Mouse (Mus musculus) spleen, postnatal 4 days (tissue): Measurements from ENCODE around the gene Dnajc25.

Experiments used
- DNase-seq, 2 experiments: peaks; one replicate each; pipeline ENCODE4 v3.0.0; 2022; ENCODE audit warnings: low spot score in 2 of 2

The Dnajc25 gene

GRCm38 (mm10) chr4:59003806-59004200 lies 8.9 kb downstream of the Dnajc25 start:
- DNase-seq = no peak

- DNase-seq = no peak
Observed at GRCm38 (mm10) chr4:59006211-59006610, 11.3 kb downstream of the Dnajc25 start.

- no peak for DNase-seq
Observed at GRCm38 (mm10) chr4:59007016-59007415, 12.2 kb downstream of the Dnajc25 start.

GRCm38 (mm10) chr4:59007974-59008373 lies 13.1 kb downstream of the Dnajc25 start:
- no peak for DNase-seq

GRCm38 (mm10) chr4:59009186-59009585 lies 14.3 kb downstream of the Dnajc25 start:
- no peak for DNase-seq

- DNase-seq = no peak
Observed at GRCm38 (mm10) chr4:59009696-59010095, 14.8 kb downstream of the Dnajc25 start.

GRCm38 (mm10) chr4:59011446-59011845 lies 16.6 kb downstream of the Dnajc25 start:
- DNase-seq = no peak

GRCm38 (mm10) chr4:59015181-59015580 lies 20.3 kb downstream of the Dnajc25 start:
- DNase-seq = no peak

GRCm38 (mm10) chr4:59016922-59017321 lies 22.1 kb downstream of the Dnajc25 start:
- no peak for DNase-seq

- DNase-seq = no peak
Observed at GRCm38 (mm10) chr4:59034325-59034917, 39.6 kb downstream of the Dnajc25 start.

- DNase-seq = peak; percentile 61 to 86
Observed at GRCm38 (mm10) chr4:59034918-59035785, 40.3 kb downstream of the Dnajc25 start, which contains the start of gene Gng10. TSS of gene Gng10 (plus strand) at chr4:59035088.

- DNase-seq = no peak
Observed at GRCm38 (mm10) chr4:59035786-59036350, 41.0 kb downstream of the Dnajc25 start.

GRCm38 (mm10) chr4:59036490-59037127 lies 41.7 kb downstream of the Dnajc25 start:
- DNase-seq = peak; percentile 77 to 91

- no peak for DNase-seq
Observed at GRCm38 (mm10) chr4:59037525-59037924, 42.7 kb downstream of the Dnajc25 start.

GRCm38 (mm10) chr4:59040397-59041287 lies 45.8 kb downstream of the Dnajc25 start:
- peak in 1 of 2 experiments; percentile 55 for DNase-seq

GRCm38 (mm10) chr4:59043074-59043473 lies 48.2 kb downstream of the Dnajc25 start:
- no peak for DNase-seq

GRCm38 (mm10) chr4:59043891-59044290 lies 49.0 kb downstream of the Dnajc25 start:
- no peak for DNase-seq

- no peak for DNase-seq
Observed at GRCm38 (mm10) chr4:59047222-59047621, 52.4 kb downstream of the Dnajc25 start.

GRCm38 (mm10) chr4:59051081-59051480 lies 56.2 kb downstream of the Dnajc25 start:
- DNase-seq = no peak

GRCm38 (mm10) chr4:59057929-59058328 lies 63.1 kb downstream of the Dnajc25 start:
- no peak for DNase-seq

- DNase-seq = no peak
Observed at GRCm38 (mm10) chr4:59062526-59062925, 67.7 kb downstream of the Dnajc25 start.
